Mouse (Mus musculus): Measurements from ENCODE around the gene Fscn1. TPM values are rescaled to one million over a fixed set of nuclear protein-coding genes. Genes with fewer than 3 reads are reported as not detected.

The Fscn1 gene
- total RNA-seq (2023; ENCODE audit: inconsistent age): 1.4 to 1.7 TPM (median 1.7 TPM) in 4 replicates

GRCm38 (mm10) chr5:142959576-142960556, at the start of gene Fscn1:
TSS of gene Fscn1 (plus strand) at chr5:142960343.

Other genes starting within 250 kb of the Fscn1 start
- gene Tnrc18, start 142.7 kb upstream of the Fscn1 start, total RNA-seq (2023; ENCODE audit: inconsistent age): 100 to 121 TPM (median 110 TPM) in 4 replicates
- 8.8 to 9.8 TPM (median 9.2 TPM) in 4 replicates for gene Fbxl18, start 64.9 kb upstream of the Fscn1 start, total RNA-seq (2023; ENCODE audit: inconsistent age)
- gene Actb, start 53.6 kb upstream of the Fscn1 start, total RNA-seq (2023; ENCODE audit: inconsistent age): 8,286 to 8,752 TPM (median 8,391 TPM) in 4 replicates
- gene Rnf216, start 152.7 kb downstream of the Fscn1 start, total RNA-seq (2023; ENCODE audit: inconsistent age): 107 to 128 TPM (median 117 TPM) in 4 replicates
- gene Olfr718-ps1, start 187.2 kb downstream of the Fscn1 start, total RNA-seq (2023; ENCODE audit: inconsistent age): 0.15 to 0.26 TPM (median 0.22 TPM) in 4 replicates
- gene Rbak, start 220.4 kb downstream of the Fscn1 start, total RNA-seq (2023; ENCODE audit: inconsistent age): 11.0 to 15.9 TPM (median 12.8 TPM) in 4 replicates
- not detected in 4 replicates for gene Spdye4b, start 220.7 kb downstream of the Fscn1 start, total RNA-seq (2023; ENCODE audit: inconsistent age)

All from B cell, adult (primary cell).